Mouse (Mus musculus) T-cell, adult 2 months (primary cell): Measurements from ENCODE around the gene Hdgfl2.

Source experiments
- DNase-seq: peaks from one replicate; pipeline ENCODE4 v3.0.0; 2022; ENCODE audit warnings: low spot score

The Hdgfl2 gene

GRCm38 (mm10) chr17:56131136-56131535 lies 51.7 kb downstream of the Hdgfl2 start:
- no peak for DNase-seq

GRCm38 (mm10) chr17:56131814-56132213 lies 52.4 kb downstream of the Hdgfl2 start:
- peak; percentile 66 for DNase-seq

- DNase-seq, result peak; percentile 74
Measured at GRCm38 (mm10) chr17:56132661-56133060, 53.2 kb downstream of the Hdgfl2 start.

- DNase-seq, result no peak
Measured at GRCm38 (mm10) chr17:56133457-56134363, 54.3 kb downstream of the Hdgfl2 start.

- DNase-seq, result peak; percentile 77
Measured at GRCm38 (mm10) chr17:56134463-56134971, 55.1 kb downstream of the Hdgfl2 start.

- DNase-seq, result no peak
Measured at GRCm38 (mm10) chr17:56136558-56136957, 57.1 kb downstream of the Hdgfl2 start.

GRCm38 (mm10) chr17:56137839-56138613 lies 58.6 kb downstream of the Hdgfl2 start:
- no peak for DNase-seq

- DNase-seq, result no peak
Measured at GRCm38 (mm10) chr17:56139355-56139754, 59.9 kb downstream of the Hdgfl2 start.

- DNase-seq, result peak; percentile 29
Measured at GRCm38 (mm10) chr17:56139858-56140595, 60.6 kb downstream of the Hdgfl2 start, which contains the start of gene Sema6b. Sema6b (minus strand) TSS chr17:56140343.

GRCm38 (mm10) chr17:56141702-56142605 lies 62.5 kb downstream of the Hdgfl2 start:
- no peak for DNase-seq

GRCm38 (mm10) chr17:56144546-56144945 lies 65.1 kb downstream of the Hdgfl2 start:
- DNase-seq, result no peak

- DNase-seq, result no peak
Measured at GRCm38 (mm10) chr17:56146131-56146530, 66.7 kb downstream of the Hdgfl2 start.

- no peak for DNase-seq
Measured at GRCm38 (mm10) chr17:56147420-56147819, 68.0 kb downstream of the Hdgfl2 start.

- DNase-seq, result no peak
Measured at GRCm38 (mm10) chr17:56148280-56148679, 68.8 kb downstream of the Hdgfl2 start.

- no peak for DNase-seq
Measured at GRCm38 (mm10) chr17:56148790-56149618, 69.6 kb downstream of the Hdgfl2 start.

- no peak for DNase-seq
Measured at GRCm38 (mm10) chr17:56149897-56150296, 70.5 kb downstream of the Hdgfl2 start.
